Mouse (Mus musculus) heart, postnatal 4 days (tissue): ENCODE measurements at regions not wholly inside any gene's neighbourhood (a gene's known extent, or its start where the extent isn't known, plus 50 kb on each side); places are given as distances from the start of the nearest gene placed in this dataset.

Experiments used
- DNase-seq: peaks from one replicate; pipeline ENCODE4 v3.0.0; 2021

GRCm38 (mm10) chr11:92858170-92858569 lies 239.7 kb upstream of the Car10 start:
- DNase-seq = no peak

DNA sequence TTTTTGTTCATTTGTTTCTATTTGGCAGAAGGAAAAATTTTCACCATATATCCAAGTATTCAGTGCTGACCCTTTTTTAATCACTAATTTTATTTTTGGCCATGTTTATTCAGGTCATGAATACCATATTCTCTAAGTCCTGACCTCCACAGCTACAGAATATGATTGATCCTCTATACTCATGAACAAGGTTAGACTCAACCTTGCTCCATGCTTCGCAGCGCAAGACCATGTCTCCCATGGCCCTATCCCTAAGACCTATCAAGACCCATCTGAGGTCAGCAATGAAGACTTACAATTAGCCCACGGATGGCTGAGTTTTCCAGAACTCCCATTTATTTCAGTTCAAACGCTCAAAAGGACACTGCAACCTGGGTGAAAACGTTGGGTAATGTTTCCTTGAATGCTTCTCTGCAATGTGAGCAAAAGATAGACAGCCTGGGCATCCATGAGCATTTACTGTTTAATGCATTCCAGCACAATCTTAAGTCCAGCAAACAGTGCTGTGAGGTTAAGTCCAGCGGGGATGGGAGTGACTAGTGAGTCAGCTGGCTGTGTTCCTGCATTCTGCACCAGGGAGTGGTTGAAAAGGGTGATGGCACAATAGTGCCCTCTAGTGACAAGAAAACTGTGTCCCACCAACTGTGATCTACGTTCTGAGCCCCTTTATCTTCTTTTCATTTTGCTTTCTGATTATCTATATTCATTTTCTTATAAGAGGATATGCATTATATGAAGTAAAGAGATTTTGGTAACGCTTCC lies 208.0 kb upstream of the Car10 start:
- DNase-seq = peak; percentile 68

- DNase-seq = no peak
Observed at GRCm38 (mm10) chr11:92899296-92899695, 198.5 kb upstream of the Car10 start.
